Mouse (Mus musculus): ENCODE data around the gene Tbca. TPM values are rescaled to one million over a fixed set of nuclear protein-coding genes. Genes with fewer than 3 reads are reported as not detected.

Tbca gene
- total RNA-seq (2012; rRNA removed), result 175 and 244 TPM in 2 replicates

DNA sequence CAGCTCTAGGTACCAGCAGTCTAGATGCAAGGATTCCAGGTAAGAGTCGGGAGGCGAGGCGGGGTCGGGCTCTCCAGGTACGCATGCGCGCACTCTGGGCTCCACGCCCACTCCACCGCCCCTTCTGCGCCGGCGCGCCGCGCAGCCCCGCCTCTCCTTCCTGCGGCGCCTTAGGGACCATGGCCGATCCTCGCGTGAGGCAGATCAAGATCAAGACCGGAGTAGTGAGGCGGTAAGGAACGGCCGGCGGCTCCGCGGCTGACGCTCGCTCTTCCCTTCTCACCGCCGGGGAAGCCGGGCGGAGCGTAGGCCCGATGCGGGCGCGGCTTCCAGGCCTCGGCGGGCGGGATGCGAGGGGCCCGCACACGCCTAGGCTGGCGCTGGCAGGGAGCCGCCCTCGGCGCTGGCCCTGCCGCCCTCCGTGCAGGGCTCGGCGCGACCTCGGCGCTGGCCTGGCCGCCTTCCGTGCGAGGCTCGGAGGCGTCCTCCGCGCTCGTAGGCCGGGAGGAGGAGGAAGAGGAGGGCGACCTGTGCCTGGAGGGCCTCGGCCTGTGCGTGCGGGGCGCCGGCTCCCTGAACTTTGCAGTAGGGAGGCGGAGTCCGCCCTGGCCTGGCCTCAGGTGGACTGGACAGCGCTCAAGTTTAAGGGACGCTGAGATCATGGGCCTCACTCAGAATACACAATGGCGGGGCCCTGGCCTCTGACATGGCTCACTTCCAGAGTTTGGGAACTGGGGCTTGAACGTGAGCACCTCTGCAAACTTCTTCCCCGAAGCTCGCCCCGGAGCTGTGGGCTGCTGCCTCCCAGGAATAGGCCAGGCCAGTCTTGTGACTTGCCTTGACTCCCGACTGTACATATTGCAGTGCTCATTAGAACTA is at the start of gene Tbca:
Gene Tbca, plus strand, starts transcription at position 140 of the 879 bp plus-strand sequence.
- DNase-seq (ENCODE audit: low read depth, low spot score), result peak; percentile 80
- in situ Hi-C loops (cut with MboI; ENCODE audit: low sequenced_read_pairs in 2 of 2, unreplicated experiment in 2 of 2), result no loop called here
- TF ChIP-seq HCFC1 (IDR thresholded peaks at IDR 0.05; ENCODE audit: borderline replicate concordance, insufficient read depth, low read length) (no peak), CHD2 (IDR thresholded peaks at IDR 0.05; ENCODE audit: low read depth, low read length) (no peak), MAFK (IDR thresholded peaks at IDR 0.05; ENCODE audit: insufficient read depth, low read depth, low read length) (no peak), ZC3H11A (IDR thresholded peaks at IDR 0.05; ENCODE audit: borderline replicate concordance, low read depth, low read length) (no peak), ZNF384 (IDR thresholded peaks at IDR 0.05; ENCODE audit: low read depth, low read length) (no peak)
- H3K9me3 ChIP-seq (ENCODE audit: control insufficient read depth, insufficient read depth, low read depth, low read length), result no peaks in the 10 kb centered on the region
- H3K27ac ChIP-seq (ENCODE audit: insufficient read depth, low read depth, low read length, poor library complexity, severe bottlenecking), result no peak within 1 kb of the TSS
- no peaks in the 10 kb centered on the region for H3K36me3 ChIP-seq (ENCODE audit: control insufficient read depth, insufficient read depth, low read length, poor library complexity, severe bottlenecking)
- H3K4me1 ChIP-seq (ENCODE audit: control insufficient read depth in 2 of 2, insufficient read depth in 2 of 2, low read length in 2 of 2, poor library complexity in 1 of 2), result 0 out of 4 replicates have a peak, but pooled peaks cover 0 to 1% of the 10 kb centered on the region in 2 experiments
- H3K9ac ChIP-seq (ENCODE audit: insufficient read depth, low read depth, low read length, poor library complexity, severe bottlenecking), result peak within 1 kb of the TSS; percentile 93
- peak within 1 kb of the TSS; percentile 81 to 93 for H3K4me3 ChIP-seq (ENCODE audit: insufficient read depth in 1 of 2, low read depth in 1 of 2, low read length in 2 of 2, poor library complexity in 1 of 2, severe bottlenecking in 1 of 2)

DNA sequence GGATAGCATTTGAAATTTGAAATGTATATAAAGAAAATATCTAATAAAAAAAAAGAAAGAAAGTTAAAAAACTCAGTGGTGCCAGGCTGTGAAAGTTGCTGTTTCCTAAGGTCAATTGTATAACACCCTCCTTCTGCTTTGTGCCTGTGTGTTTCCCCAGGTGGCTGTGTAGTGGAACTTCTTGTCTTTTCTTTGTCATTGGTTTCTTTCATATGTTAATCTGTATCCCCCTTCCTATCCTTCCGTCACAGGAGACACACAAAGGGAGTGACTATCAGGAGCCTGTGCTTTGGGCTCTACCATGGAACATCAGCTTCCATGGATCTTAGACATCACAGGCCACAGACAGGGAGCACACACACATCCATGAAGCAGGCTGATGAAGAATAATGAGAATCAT is 43.5 kb upstream of the Tbca start:
- H3K36me3 ChIP-seq (ENCODE audit: control insufficient read depth, insufficient read depth, low read length, poor library complexity, severe bottlenecking), result no peaks in the 10 kb centered on the region
- no peaks in the 10 kb centered on the region for H3K4me1 ChIP-seq (ENCODE audit: control insufficient read depth in 2 of 2, insufficient read depth in 2 of 2, low read length in 2 of 2, poor library complexity in 1 of 2)
- no peak for DNase-seq (ENCODE audit: low read depth, low spot score)
- peaks cover 9% of the 10 kb centered on the region for H3K9me3 ChIP-seq (ENCODE audit: control insufficient read depth, insufficient read depth, low read depth, low read length)
- H3K9ac ChIP-seq (ENCODE audit: insufficient read depth, low read depth, low read length, poor library complexity, severe bottlenecking), result no peak overlapping the region
- H3K4me3 ChIP-seq (ENCODE audit: insufficient read depth in 1 of 2, low read depth in 1 of 2, low read length in 2 of 2, poor library complexity in 1 of 2, severe bottlenecking in 1 of 2), result no peak overlapping the region
- no peak overlapping the region for H3K27ac ChIP-seq (ENCODE audit: insufficient read depth, low read depth, low read length, poor library complexity, severe bottlenecking)
- no peak for TF ChIP-seq HCFC1 (IDR thresholded peaks at IDR 0.05; ENCODE audit: borderline replicate concordance, insufficient read depth, low read length)
- TF ChIP-seq CHD2 (IDR thresholded peaks at IDR 0.05; ENCODE audit: low read depth, low read length), result no peak
- no peak for TF ChIP-seq ZNF384 (IDR thresholded peaks at IDR 0.05; ENCODE audit: low read depth, low read length)
- TF ChIP-seq MAFK (IDR thresholded peaks at IDR 0.05; ENCODE audit: insufficient read depth, low read depth, low read length), result no peak
- TF ChIP-seq ZC3H11A (IDR thresholded peaks at IDR 0.05; ENCODE audit: borderline replicate concordance, low read depth, low read length), result no peak
- in situ Hi-C loops (cut with MboI; ENCODE audit: low sequenced_read_pairs in 2 of 2, unreplicated experiment in 2 of 2), result no loop called here

DNA sequence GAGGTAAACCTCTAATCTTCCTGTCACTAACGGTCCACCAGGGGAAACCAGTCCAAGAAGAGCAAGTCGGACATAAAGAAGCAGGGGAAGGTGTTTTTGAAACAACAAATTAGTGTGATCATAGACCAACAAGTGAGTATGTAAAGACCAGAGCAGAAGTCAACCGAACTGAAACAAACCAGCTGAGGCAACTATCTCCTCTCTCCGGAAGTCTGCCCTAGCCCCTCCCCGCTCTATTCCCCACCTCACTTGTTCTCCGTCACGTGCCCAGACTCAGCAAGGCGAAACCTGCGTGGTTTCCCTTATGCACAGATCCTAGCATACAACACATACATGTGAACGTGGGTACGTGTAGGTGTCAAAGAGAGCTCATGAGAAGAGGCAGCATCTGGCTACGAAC is 22.9 kb upstream of the Tbca start:
- Histone ChIP-seq H3K4me1 (ENCODE audit: control insufficient read depth in 2 of 2, insufficient read depth in 2 of 2, low read length in 2 of 2, poor library complexity in 1 of 2) (no peaks in the 10 kb centered on the region), H3K4me3 (ENCODE audit: insufficient read depth in 1 of 2, low read depth in 1 of 2, low read length in 2 of 2, poor library complexity in 1 of 2, severe bottlenecking in 1 of 2) (no peak overlapping the region), H3K9me3 (ENCODE audit: control insufficient read depth, insufficient read depth, low read depth, low read length) (no peaks in the 10 kb centered on the region), H3K36me3 (ENCODE audit: control insufficient read depth, insufficient read depth, low read length, poor library complexity, severe bottlenecking) (no peaks in the 10 kb centered on the region), H3K9ac (ENCODE audit: insufficient read depth, low read depth, low read length, poor library complexity, severe bottlenecking) (no peak overlapping the region), H3K27ac (ENCODE audit: insufficient read depth, low read depth, low read length, poor library complexity, severe bottlenecking) (no peak overlapping the region)
- in situ Hi-C loops (cut with MboI; ENCODE audit: low sequenced_read_pairs in 2 of 2, unreplicated experiment in 2 of 2), result no loop called here
- TF ChIP-seq CHD2 (IDR thresholded peaks at IDR 0.05; ENCODE audit: low read depth, low read length) (no peak), HCFC1 (IDR thresholded peaks at IDR 0.05; ENCODE audit: borderline replicate concordance, insufficient read depth, low read length) (no peak), ZC3H11A (IDR thresholded peaks at IDR 0.05; ENCODE audit: borderline replicate concordance, low read depth, low read length) (no peak), ZNF384 (IDR thresholded peaks at IDR 0.05; ENCODE audit: low read depth, low read length) (no peak), MAFK (IDR thresholded peaks at IDR 0.05; ENCODE audit: insufficient read depth, low read depth, low read length) (no peak)
- DNase-seq (ENCODE audit: low read depth, low spot score), result no peak

DNA sequence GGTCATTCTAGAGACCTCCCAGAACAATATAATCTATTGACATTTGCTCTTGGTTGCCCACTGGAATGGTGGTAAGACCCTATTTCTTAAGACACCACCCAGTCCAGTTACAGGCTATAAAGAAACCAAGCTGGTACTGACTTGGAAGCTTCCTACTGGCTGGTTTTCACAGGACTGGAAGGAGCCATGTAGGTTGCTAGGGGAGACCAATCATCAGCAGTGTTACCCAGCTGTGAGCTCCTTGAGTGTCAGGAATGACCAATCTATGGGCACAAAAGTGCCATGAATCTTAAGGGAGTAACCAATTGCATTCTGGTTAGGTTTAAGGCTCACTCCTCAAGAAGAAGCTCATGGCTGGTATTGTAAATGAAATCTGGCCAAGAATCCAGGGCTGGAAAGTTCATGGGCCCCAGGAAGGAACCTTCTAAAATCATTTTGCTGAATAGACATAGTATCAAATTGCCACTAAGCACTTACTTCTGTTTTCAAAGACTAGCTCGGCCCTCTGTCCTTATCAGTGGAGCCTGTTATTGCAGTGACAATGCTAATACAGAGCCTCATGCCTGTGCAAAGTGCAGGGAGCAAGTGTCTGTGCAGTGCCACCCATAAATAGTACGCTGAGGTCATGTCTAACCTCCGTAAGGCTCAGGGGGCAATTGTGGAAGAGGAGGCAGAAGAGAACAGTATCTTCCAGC is 20.1 kb upstream of the Tbca start:
- H3K27ac ChIP-seq (ENCODE audit: insufficient read depth, low read depth, low read length, poor library complexity, severe bottlenecking), result no peak overlapping the region
- DNase-seq (ENCODE audit: low read depth, low spot score), result no peak
- in situ Hi-C loops (cut with MboI; ENCODE audit: low sequenced_read_pairs in 2 of 2, unreplicated experiment in 2 of 2), result no loop called here
- H3K4me3 ChIP-seq (ENCODE audit: insufficient read depth in 1 of 2, low read depth in 1 of 2, low read length in 2 of 2, poor library complexity in 1 of 2, severe bottlenecking in 1 of 2), result no peak overlapping the region
- H3K9ac ChIP-seq (ENCODE audit: insufficient read depth, low read depth, low read length, poor library complexity, severe bottlenecking), result no peak overlapping the region
- TF ChIP-seq MAFK (IDR thresholded peaks at IDR 0.05; ENCODE audit: insufficient read depth, low read depth, low read length) (no peak), HCFC1 (IDR thresholded peaks at IDR 0.05; ENCODE audit: borderline replicate concordance, insufficient read depth, low read length) (no peak), CHD2 (IDR thresholded peaks at IDR 0.05; ENCODE audit: low read depth, low read length) (no peak), ZC3H11A (IDR thresholded peaks at IDR 0.05; ENCODE audit: borderline replicate concordance, low read depth, low read length) (no peak), ZNF384 (IDR thresholded peaks at IDR 0.05; ENCODE audit: low read depth, low read length) (no peak)
- no peaks in the 10 kb centered on the region for H3K9me3 ChIP-seq (ENCODE audit: control insufficient read depth, insufficient read depth, low read depth, low read length)
- no peaks in the 10 kb centered on the region for H3K4me1 ChIP-seq (ENCODE audit: control insufficient read depth in 2 of 2, insufficient read depth in 2 of 2, low read length in 2 of 2, poor library complexity in 1 of 2)
- no peaks in the 10 kb centered on the region for H3K36me3 ChIP-seq (ENCODE audit: control insufficient read depth, insufficient read depth, low read length, poor library complexity, severe bottlenecking)

All from ES-E14 (cell line).